Mouse (Mus musculus) hindbrain, embryonic 15.5 days (tissue): Measurements from ENCODE around the gene Ercc4. TPM values are rescaled to one million over a fixed set of nuclear protein-coding genes. Genes with fewer than 3 reads are reported as not detected.

Source experiments
- ATAC-seq: fragments of 200-750 bp; cut with Nextera tagmentation; 2 replicates; pipeline ENCODE4 v1.8.0; 2017; ENCODE audit warnings: low read depth, moderate number of reproducible peaks, moderate TSS enrichment; ENCODE audit not compliant: low FRiP score
- H3K27ac ChIP-seq: fragments of 300-500 bp; sonication (generic); replicated peaks from 2 replicates; pipeline ENCODE4 v1.5.1; 2015; ENCODE audit warnings: mild to moderate bottlenecking, inconsistent platforms
- H3K27me3 ChIP-seq: fragments of 300-500 bp; sonication (generic); 2 replicates; pipeline ENCODE4 v1.6.1; 2015; ENCODE audit warnings: control low read depth, inconsistent platforms
- H3K36me3 ChIP-seq: fragments of 300-500 bp; sonication (generic); 2 replicates; pipeline ENCODE4 v1.6.1; 2015; ENCODE audit warnings: control low read depth, inconsistent platforms
- H3K4me1 ChIP-seq: fragments of 300-500 bp; sonication (generic); replicated peaks from 2 replicates; pipeline ENCODE4 v1.6.1; 2015; ENCODE audit warnings: control low read depth, inconsistent platforms
- H3K4me2 ChIP-seq: fragments of 300-500 bp; sonication (generic); 2 replicates; pipeline ENCODE4 v1.6.1; 2015; ENCODE audit warnings: moderate library complexity, mild to moderate bottlenecking, inconsistent platforms
- H3K4me3 ChIP-seq: fragments of 300-500 bp; sonication (generic); 2 replicates; pipeline ENCODE4 v1.5.1; 2015; ENCODE audit warnings: mild to moderate bottlenecking, inconsistent platforms
- H3K9ac ChIP-seq: fragments of 300-500 bp; sonication (generic); 2 replicates; pipeline ENCODE4 v1.6.1; 2015; ENCODE audit warnings: inconsistent platforms
- H3K9me3 ChIP-seq: fragments of 300-500 bp; sonication (generic); 2 replicates; pipeline ENCODE4 v1.6.1; 2016; ENCODE audit warnings: control low read depth, inconsistent platforms
- WGBS: fragments of 180-500 bp; shearing (Covaris S2); methylation state at CpG from one replicate; pipeline ENCODE4 v1.1.7; 2015; 5-methylcytosine and 5-hydroxymethylcytosine counted together
- polyA plus RNA-seq: library from polyadenylated mRNA; unstranded; fragments of >200 nt; fragmentation: Nextera tagmentation; extraction: Ambion mirVana; gene quantifications from 2 replicates; pipeline ENCODE4 v1.2.1, GENCODE M21; 2015

Ercc4 gene
- polyA plus RNA-seq, 1 experiment from 2014 or later = 17.8 TPM

GRCm38 (mm10) chr16:13118754-13119294 is 9.3 kb downstream of the Ercc4 start:
- 91% methylated on average over 2 of the region's 2 CpGs for WGBS
- Histone ChIP-seq H3K36me3 (peaks cover 21% of the 10 kb centered on the region), H3K4me2 (no peak overlapping the region), H3K4me1 (no peaks in the 10 kb centered on the region), H3K27ac (no peak overlapping the region), H3K4me3 (no peak overlapping the region), H3K27me3 (no peaks in the 10 kb centered on the region), H3K9ac (no peak overlapping the region), H3K9me3 (no peaks in the 10 kb centered on the region)
- ATAC-seq = no peak

- no peak for ATAC-seq
- no peak overlapping the region for H3K9ac ChIP-seq
- WGBS = 84% methylated on average over 3 of the region's 3 CpGs
- no peak overlapping the region for H3K4me2 ChIP-seq
- peaks cover 23% of the 10 kb centered on the region for H3K36me3 ChIP-seq
- no peak overlapping the region for H3K4me3 ChIP-seq
- H3K9me3 ChIP-seq = no peaks in the 10 kb centered on the region
- H3K27ac ChIP-seq = no peak overlapping the region
- no peaks in the 10 kb centered on the region for H3K4me1 ChIP-seq
- no peaks in the 10 kb centered on the region for H3K27me3 ChIP-seq
These were observed 10.3 kb downstream of the Ercc4 start for GRCm38 (mm10) chr16:13119641-13120350.

GRCm38 (mm10) chr16:13125357-13125756 is 15.9 kb downstream of the Ercc4 start:
- H3K9ac ChIP-seq = no peak overlapping the region
- no peaks in the 10 kb centered on the region for H3K9me3 ChIP-seq
- no peak overlapping the region for H3K4me2 ChIP-seq
- peaks cover 62% of the 10 kb centered on the region for H3K36me3 ChIP-seq
- 85% methylated on average over 8 of the region's 8 CpGs for WGBS
- H3K27ac ChIP-seq = no peak overlapping the region
- ATAC-seq = no peak
- H3K4me3 ChIP-seq = no peak overlapping the region
- no peaks in the 10 kb centered on the region for H3K4me1 ChIP-seq
- no peaks in the 10 kb centered on the region for H3K27me3 ChIP-seq

- peaks cover 68% of the 10 kb centered on the region for H3K36me3 ChIP-seq
- H3K4me3 ChIP-seq = no peak overlapping the region
- no peaks in the 10 kb centered on the region for H3K27me3 ChIP-seq
- H3K4me1 ChIP-seq = no peaks in the 10 kb centered on the region
- no peak overlapping the region for H3K4me2 ChIP-seq
- ATAC-seq = no peak
- H3K9me3 ChIP-seq = no peaks in the 10 kb centered on the region
- WGBS = 93% methylated on average over 10 of the region's 10 CpGs
- H3K27ac ChIP-seq = no peak overlapping the region
- H3K9ac ChIP-seq = no peak overlapping the region
These were observed 18.1 kb downstream of the Ercc4 start for GRCm38 (mm10) chr16:13127566-13127965.

GRCm38 (mm10) chr16:13130412-13130811 is 20.9 kb downstream of the Ercc4 start:
- no peak for ATAC-seq
- H3K36me3 ChIP-seq = peaks cover 60% of the 10 kb centered on the region

GRCm38 (mm10) chr16:13141220-13141619 is 31.7 kb downstream of the Ercc4 start:
- Histone ChIP-seq H3K27me3 (no peaks in the 10 kb centered on the region), H3K27ac (no peak overlapping the region), H3K9me3 (no peaks in the 10 kb centered on the region), H3K4me2 (no peak overlapping the region), H3K4me3 (no peak overlapping the region), H3K4me1 (no peaks in the 10 kb centered on the region), H3K36me3 (peaks cover 23% of the 10 kb centered on the region), H3K9ac (no peak overlapping the region)
- no peak for ATAC-seq
- WGBS = 93% methylated on average over 6 of the region's 6 CpGs

More at GRCm38 (mm10) chr16:13130412-13130811, 20.9 kb downstream of the Ercc4 start:
- WGBS = 44% methylated on average over 14 of the region's 14 CpGs
- Histone ChIP-seq H3K9me3 (no peaks in the 10 kb centered on the region), H3K4me1 (no peaks in the 10 kb centered on the region), H3K9ac (no peak overlapping the region), H3K27me3 (no peaks in the 10 kb centered on the region), H3K4me3 (no peak overlapping the region), H3K27ac (no peak overlapping the region), H3K4me2 (no peak overlapping the region)

- Histone ChIP-seq H3K9ac (no peak overlapping the region), H3K4me1 (no peaks in the 10 kb centered on the region), H3K27ac (no peak overlapping the region), H3K4me2 (no peak overlapping the region), H3K36me3 (peaks cover 37% of the 10 kb centered on the region), H3K9me3 (no peaks in the 10 kb centered on the region), H3K27me3 (no peaks in the 10 kb centered on the region), H3K4me3 (no peak overlapping the region)
- 93% methylated on average over 7 of the region's 7 CpGs for WGBS
- ATAC-seq = no peak
These were observed 34.4 kb downstream of the Ercc4 start for GRCm38 (mm10) chr16:13143932-13144331.

- Histone ChIP-seq H3K27me3 (no peaks in the 10 kb centered on the region), H3K9ac (no peak overlapping the region), H3K9me3 (no peaks in the 10 kb centered on the region), H3K36me3 (peaks cover 46% of the 10 kb centered on the region), H3K4me2 (no peak overlapping the region), H3K4me1 (no peaks in the 10 kb centered on the region), H3K4me3 (no peak overlapping the region), H3K27ac (no peak overlapping the region)
- 94% methylated on average over 10 of the region's 10 CpGs for WGBS
- ATAC-seq = no peak
These were observed 35.4 kb downstream of the Ercc4 start for GRCm38 (mm10) chr16:13144682-13145410.

GRCm38 (mm10) chr16:13146231-13146630 is 36.7 kb downstream of the Ercc4 start:
- Histone ChIP-seq H3K27me3 (no peaks in the 10 kb centered on the region), H3K9me3 (no peaks in the 10 kb centered on the region), H3K4me3 (no peak overlapping the region), H3K36me3 (peaks cover 46% of the 10 kb centered on the region), H3K4me2 (no peak overlapping the region), H3K27ac (no peak overlapping the region), H3K9ac (no peak overlapping the region), H3K4me1 (no peaks in the 10 kb centered on the region)
- WGBS = 87% methylated on average over 4 of the region's 4 CpGs
- no peak for ATAC-seq

- Histone ChIP-seq H3K9ac (no peak overlapping the region), H3K4me3 (no peak overlapping the region), H3K27ac (no peak overlapping the region), H3K4me1 (no peaks in the 10 kb centered on the region), H3K36me3 (peaks cover 42% of the 10 kb centered on the region), H3K4me2 (no peak overlapping the region), H3K27me3 (no peaks in the 10 kb centered on the region), H3K9me3 (no peaks in the 10 kb centered on the region)
- ATAC-seq = no peak
- 88% methylated on average over 19 of the region's 19 CpGs for WGBS
These were observed 38.5 kb downstream of the Ercc4 start for GRCm38 (mm10) chr16:13147810-13148555.

GRCm38 (mm10) chr16:13149950-13150349 is 40.5 kb downstream of the Ercc4 start:
- Histone ChIP-seq H3K36me3 (peaks cover 30% of the 10 kb centered on the region), H3K4me2 (no peak overlapping the region), H3K9ac (no peak overlapping the region), H3K9me3 (no peaks in the 10 kb centered on the region), H3K4me1 (no peaks in the 10 kb centered on the region), H3K27ac (no peak overlapping the region), H3K27me3 (no peaks in the 10 kb centered on the region), H3K4me3 (no peak overlapping the region)
- ATAC-seq = no peak
- WGBS = 91% methylated on average over 8 of the region's 8 CpGs

- H3K9ac ChIP-seq = no peak overlapping the region
- no peaks in the 10 kb centered on the region for H3K9me3 ChIP-seq
- ATAC-seq = no peak
- H3K36me3 ChIP-seq = peaks cover 28% of the 10 kb centered on the region
- no peak overlapping the region for H3K4me3 ChIP-seq
- no peak overlapping the region for H3K27ac ChIP-seq
- no peaks in the 10 kb centered on the region for H3K27me3 ChIP-seq
- 86% methylated on average over 6 of the region's 6 CpGs for WGBS
- no peaks in the 10 kb centered on the region for H3K4me1 ChIP-seq
- H3K4me2 ChIP-seq = no peak overlapping the region
These were observed 41.3 kb downstream of the Ercc4 start for GRCm38 (mm10) chr16:13150790-13151189.
